Mouse (Mus musculus) brain, embryonic 14.5 days (tissue): ENCODE results near the gene Dppa2.

Source experiments
- CTCF ChIP-seq: fragments of 200-500 bp; IDR thresholded peaks from 2 replicates; pipeline ENCODE4 v1.5.1; 2012; ENCODE audit warnings: inconsistent platforms, mild to moderate bottlenecking, moderate library complexity, borderline replicate concordance; ENCODE audit not compliant: insufficient read depth, insufficient read length; ENCODE audit errors: extremely low read depth
- POLR2A ChIP-seq: fragments of 200-500 bp; IDR thresholded peaks from 2 replicates; pipeline ENCODE4 v1.6.1; 2012; ENCODE audit warnings: mild to moderate bottlenecking, inconsistent platforms, borderline replicate concordance; ENCODE audit not compliant: poor library complexity, insufficient read depth, insufficient read length, severe bottlenecking; ENCODE audit errors: extremely low read depth

DNA sequence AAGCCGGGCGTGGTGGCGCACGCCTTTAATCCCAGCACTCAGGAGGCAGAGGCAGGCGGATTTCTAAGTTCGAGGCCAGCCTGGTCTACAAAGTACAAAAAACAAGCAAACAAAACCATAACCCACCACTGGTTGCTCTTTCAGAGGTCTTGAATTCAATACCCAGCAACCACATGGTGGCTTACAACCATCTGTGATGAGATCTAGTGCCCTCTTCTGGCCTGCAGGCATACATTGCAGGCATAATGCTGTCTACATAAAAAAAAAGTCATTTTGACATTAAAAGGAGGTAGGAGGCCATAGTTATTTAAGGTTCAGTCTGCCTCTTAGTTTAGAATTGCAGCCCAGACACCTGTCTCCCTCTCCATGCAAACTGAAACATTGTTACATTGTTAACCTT, 17.1 kb downstream of the Dppa2 start:
- TF ChIP-seq POLR2A (no peak), CTCF (no peak)
